Mouse (Mus musculus): ENCODE data around the gene Id2. TPM values are rescaled to one million over a fixed set of nuclear protein-coding genes. Genes with fewer than 3 reads are reported as not detected.

The Id2 gene
- polyA plus RNA-seq, 1 experiment from 2014 or later, result 458 TPM

DNA sequence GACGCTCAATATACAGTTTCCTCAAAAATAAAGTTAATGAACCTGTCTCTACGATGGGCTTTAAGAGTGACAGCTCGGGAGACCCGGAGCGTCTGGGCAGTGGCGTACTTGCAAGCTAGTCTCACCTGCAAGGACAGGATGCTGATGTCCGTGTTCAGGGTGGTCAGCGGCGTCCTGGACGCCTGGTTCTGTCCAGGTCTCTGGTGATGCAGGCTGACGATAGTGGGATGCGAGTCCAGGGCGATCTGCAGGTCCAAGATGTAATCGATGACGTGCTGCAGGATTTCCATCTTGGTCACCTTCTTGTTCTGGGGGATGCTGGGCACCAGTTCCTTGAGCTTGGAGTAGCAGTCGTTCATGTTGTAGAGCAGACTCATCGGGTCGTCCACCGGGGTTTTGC, 1.4 kb downstream of the Id2 start:
- H3K9me3 ChIP-seq, result no peaks in the 10 kb centered on the region
- peak overlapping the region; percentile 59 for H3K9ac ChIP-seq
- no peaks in the 10 kb centered on the region for H3K27me3 ChIP-seq
- no peaks in the 10 kb centered on the region for H3K36me3 ChIP-seq
- peak overlapping the region; percentile 88 for H3K4me3 ChIP-seq
- H3K4me2 ChIP-seq (replicated peaks), result peak overlapping the region; percentile 87
- under 1% methylated on average over 19 of the region's 19 CpGs for WGBS
- H3K4me1 ChIP-seq, result peaks cover 30% of the 10 kb centered on the region
- H3K27ac ChIP-seq, result peak overlapping the region; percentile 80
- ATAC-seq (ENCODE audit: insufficient number of reproducible peaks, insufficient read depth, low FRiP score, low TSS enrichment), result no peak

DNA sequence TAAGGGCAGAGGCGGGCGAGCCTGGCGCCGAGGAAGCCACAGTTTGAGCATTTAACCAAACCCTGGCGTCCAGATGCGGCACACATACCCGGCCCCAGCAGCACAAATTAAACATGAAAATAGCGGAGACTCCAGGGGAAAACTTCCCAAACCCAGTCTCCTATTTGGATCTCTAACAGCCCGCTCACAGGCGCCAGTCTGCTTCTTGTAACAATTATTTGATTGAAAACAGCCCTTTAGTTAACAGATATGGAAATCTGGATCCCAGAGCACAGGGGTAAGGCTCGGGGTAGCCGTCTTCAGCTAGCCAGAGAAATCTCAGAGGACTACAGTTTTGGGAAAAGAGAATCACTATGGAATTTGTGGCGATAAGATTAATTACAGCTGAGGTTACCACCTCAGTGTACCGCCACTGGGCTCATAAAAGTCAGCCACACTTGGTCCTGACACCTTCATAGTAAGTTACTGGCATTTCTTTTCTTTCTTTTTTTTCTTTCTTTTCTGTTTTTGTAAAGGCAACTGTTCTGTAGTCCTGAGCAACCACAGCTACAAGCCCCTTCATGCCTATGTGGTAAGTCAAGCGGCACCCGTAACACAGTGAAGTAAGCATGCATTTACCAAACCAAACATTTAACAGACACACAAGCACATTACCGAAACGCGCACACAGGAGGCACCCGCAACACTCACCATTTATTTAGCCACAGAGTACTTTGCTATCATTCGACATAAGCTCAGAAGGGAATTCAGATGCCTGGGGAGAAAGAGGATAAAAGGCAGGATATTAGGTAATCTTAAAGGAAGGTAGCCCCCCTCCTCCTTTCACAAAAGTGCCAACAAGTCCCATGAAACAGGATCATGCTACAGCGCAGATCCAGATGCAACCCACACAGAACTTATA, 2.1 kb downstream of the Id2 start:
- Histone ChIP-seq H3K9me3 (no peaks in the 10 kb centered on the region), H3K4me1 (peaks cover 30% of the 10 kb centered on the region), H3K27me3 (no peaks in the 10 kb centered on the region), H3K36me3 (no peaks in the 10 kb centered on the region), H3K4me3 (peak overlapping the region; percentile 88), H3K27ac (peak overlapping the region; percentile 80), H3K9ac (peak overlapping the region; percentile 59), H3K4me2 (replicated peaks) (peak overlapping the region; percentile 87)
- ATAC-seq (ENCODE audit: insufficient number of reproducible peaks, insufficient read depth, low FRiP score, low TSS enrichment), result no peak
- WGBS, result under 1% methylated on average over 22 of the region's 22 CpGs

DNA sequence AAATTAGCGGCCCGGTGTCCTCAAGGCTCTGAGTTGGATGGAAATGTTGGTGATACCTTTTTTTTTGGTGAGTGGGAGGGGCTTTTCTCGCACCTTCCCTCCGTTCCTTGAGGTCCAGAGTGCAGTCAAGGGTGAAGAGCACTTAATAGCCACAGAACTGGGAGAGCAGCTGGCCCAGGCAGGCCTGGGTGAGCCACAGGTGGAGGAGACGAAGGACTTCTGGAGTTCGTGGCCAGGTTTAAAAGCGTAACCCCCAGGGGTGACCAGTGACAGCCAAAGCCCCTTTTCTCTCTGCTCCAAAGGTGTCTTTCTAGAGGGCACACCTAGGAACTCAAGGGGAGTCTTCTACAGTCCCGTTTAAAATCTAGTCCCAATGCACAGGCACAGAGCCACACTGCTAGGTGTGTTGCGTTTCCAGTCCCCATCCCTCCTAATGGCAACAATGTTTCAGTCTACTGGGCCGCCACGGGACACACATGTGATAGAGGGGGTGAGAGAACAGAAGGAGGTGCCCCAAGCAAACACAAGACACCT, 3.6 kb downstream of the Id2 start:
- no peaks in the 10 kb centered on the region for H3K9me3 ChIP-seq
- H3K4me1 ChIP-seq, result peaks cover 29% of the 10 kb centered on the region
- peak overlapping the region; percentile 65 for H3K9ac ChIP-seq
- no peak for ATAC-seq (ENCODE audit: insufficient number of reproducible peaks, insufficient read depth, low FRiP score, low TSS enrichment)
- peak overlapping the region; percentile 47 for H3K4me3 ChIP-seq
- no peaks in the 10 kb centered on the region for H3K27me3 ChIP-seq
- 10% methylated on average over 11 of the region's 11 CpGs for WGBS
- no peaks in the 10 kb centered on the region for H3K36me3 ChIP-seq
- peak overlapping the region; percentile 62 for H3K27ac ChIP-seq
- peak overlapping the region; percentile 68 for H3K4me2 ChIP-seq (replicated peaks)

DNA sequence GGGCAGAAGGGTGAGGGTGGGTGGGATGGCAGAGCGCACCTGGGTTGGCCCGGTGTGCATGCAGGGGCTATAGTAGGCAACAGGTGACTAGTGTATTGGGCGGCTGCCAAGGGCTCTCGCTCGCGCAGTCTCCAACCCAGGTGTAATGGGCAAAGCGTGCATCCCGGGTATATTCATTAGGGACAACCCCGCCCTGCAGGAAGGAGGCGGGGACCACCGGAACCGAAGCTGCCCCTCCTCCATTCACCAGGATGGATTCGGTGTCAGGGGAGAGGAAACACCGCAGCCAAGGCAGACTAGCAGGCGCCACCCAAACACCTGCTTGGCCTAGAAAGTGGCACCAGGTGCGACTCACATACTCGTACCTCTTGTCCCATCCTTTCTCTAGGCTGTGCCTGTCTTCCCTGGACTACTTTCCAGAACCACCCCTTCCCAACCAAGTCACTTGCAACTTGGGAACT, 4.2 kb downstream of the Id2 start:
- H3K4me3 ChIP-seq, result peak overlapping the region; percentile 47
- peak overlapping the region; percentile 68 for H3K4me2 ChIP-seq (replicated peaks)
- H3K27ac ChIP-seq, result peak overlapping the region; percentile 62
- peak; percentile 29 for ATAC-seq (ENCODE audit: insufficient number of reproducible peaks, insufficient read depth, low FRiP score, low TSS enrichment)
- H3K36me3 ChIP-seq, result no peaks in the 10 kb centered on the region
- H3K27me3 ChIP-seq, result no peaks in the 10 kb centered on the region
- H3K9ac ChIP-seq, result peak overlapping the region; percentile 65; the same call in 1 of the 2 replicates
- no peaks in the 10 kb centered on the region for H3K9me3 ChIP-seq
- under 1% methylated on average over 17 of the region's 17 CpGs for WGBS
- H3K4me1 ChIP-seq, result peaks cover 24% of the 10 kb centered on the region

DNA sequence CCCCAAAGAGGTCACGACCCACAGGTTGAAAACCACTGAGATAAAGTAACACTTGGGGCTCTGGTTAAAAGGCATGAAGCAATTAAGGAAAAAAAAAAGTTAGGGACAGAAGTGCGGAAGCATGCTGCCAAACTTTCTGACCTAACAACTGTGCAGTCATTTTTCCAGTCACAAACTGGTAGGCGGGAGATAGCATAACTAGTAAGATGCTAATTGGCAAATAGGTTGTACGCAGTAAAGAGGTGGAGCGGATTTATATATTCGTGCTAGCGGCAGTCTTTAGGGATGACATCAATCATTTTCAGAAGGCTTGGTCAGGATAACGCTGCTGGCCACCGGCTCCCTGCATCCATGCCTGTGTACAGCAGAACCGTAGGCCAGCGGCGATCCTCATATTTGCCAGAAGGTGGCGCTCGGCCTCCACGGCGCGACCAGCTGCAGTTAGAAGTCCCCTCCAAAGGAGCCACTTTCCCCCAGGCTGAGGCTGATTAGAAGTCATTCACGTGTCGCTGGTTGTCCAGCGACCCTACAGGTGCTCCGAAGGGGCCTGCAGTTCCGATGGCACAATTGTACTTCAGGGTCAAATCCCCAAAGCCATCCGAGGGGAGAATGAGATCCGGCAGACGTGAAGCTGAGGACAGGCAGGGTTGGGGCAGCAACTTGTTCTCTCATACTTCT, 4.8 kb downstream of the Id2 start:
- no peaks in the 10 kb centered on the region for H3K9me3 ChIP-seq
- peak overlapping the region; percentile 8; the same call in 1 of the 2 replicates for H3K9ac ChIP-seq
- no peaks in the 10 kb centered on the region for H3K36me3 ChIP-seq
- H3K4me1 ChIP-seq, result peaks cover 18% of the 10 kb centered on the region
- H3K27ac ChIP-seq, result peak overlapping the region; percentile 62
- peak overlapping the region; percentile 68 for H3K4me2 ChIP-seq (replicated peaks)
- H3K27me3 ChIP-seq, result no peaks in the 10 kb centered on the region
- peak; percentile 48; the same call in 1 of the 2 replicates for ATAC-seq (ENCODE audit: insufficient number of reproducible peaks, insufficient read depth, low FRiP score, low TSS enrichment)
- WGBS, result 6% methylated on average over 25 of the region's 25 CpGs
- H3K4me3 ChIP-seq, result peak overlapping the region; percentile 47

DNA sequence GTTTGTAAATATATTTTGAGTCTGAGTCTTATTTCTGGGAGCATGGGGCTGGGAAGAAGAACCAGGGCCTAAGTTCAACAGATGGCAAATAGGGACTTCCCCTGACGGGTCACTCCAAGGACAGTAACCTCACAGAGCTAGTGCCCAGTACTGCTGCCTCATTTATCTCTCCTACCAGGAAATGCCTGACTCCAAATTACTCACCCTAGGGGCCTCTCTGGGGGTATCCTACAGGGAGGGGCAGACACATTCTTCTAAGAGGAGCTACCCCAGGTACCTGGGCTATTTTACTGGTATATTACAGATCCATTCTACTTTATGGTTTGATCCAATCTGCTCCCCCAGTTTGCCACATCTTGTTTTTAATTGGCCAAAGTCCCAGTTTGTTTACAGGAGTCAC, 7.5 kb downstream of the Id2 start:
- no peaks in the 10 kb centered on the region for H3K27me3 ChIP-seq
- no peak overlapping the region for H3K27ac ChIP-seq
- H3K4me2 ChIP-seq (replicated peaks), result no peak overlapping the region
- H3K9ac ChIP-seq, result no peak overlapping the region
- 52% methylated on average over 1 of the region's 1 CpGs for WGBS
- no peak for ATAC-seq (ENCODE audit: insufficient number of reproducible peaks, insufficient read depth, low FRiP score, low TSS enrichment)
- H3K36me3 ChIP-seq, result no peaks in the 10 kb centered on the region
- peaks cover 13% of the 10 kb centered on the region for H3K4me1 ChIP-seq
- H3K4me3 ChIP-seq, result no peak overlapping the region
- H3K9me3 ChIP-seq, result no peaks in the 10 kb centered on the region

DNA sequence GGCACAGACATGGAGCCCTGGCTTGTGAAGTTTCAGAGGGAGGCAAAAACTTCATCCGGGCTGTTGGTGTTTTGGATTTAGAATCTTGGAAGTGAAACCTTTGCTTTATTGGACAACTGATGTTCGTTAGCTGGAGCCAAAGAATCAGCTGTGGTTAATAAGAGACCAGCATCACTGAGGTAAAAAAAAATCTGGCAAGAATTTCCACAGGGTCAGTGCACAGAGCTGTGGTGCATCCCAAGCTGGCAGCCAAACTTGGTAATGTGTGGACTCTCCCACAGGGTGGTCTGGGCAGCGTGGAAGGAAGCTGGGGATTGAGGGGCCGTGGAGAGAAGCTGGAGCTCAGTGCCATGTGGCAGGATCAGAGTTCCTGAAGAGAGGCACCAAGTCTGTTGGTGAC, 10.0 kb downstream of the Id2 start:
- no peaks in the 10 kb centered on the region for H3K9me3 ChIP-seq
- H3K9ac ChIP-seq, result no peak overlapping the region
- H3K4me3 ChIP-seq, result no peak overlapping the region
- no peaks in the 10 kb centered on the region for H3K27me3 ChIP-seq
- no peak for ATAC-seq (ENCODE audit: insufficient number of reproducible peaks, insufficient read depth, low FRiP score, low TSS enrichment)
- H3K4me1 ChIP-seq, result no peaks in the 10 kb centered on the region
- no peak overlapping the region for H3K4me2 ChIP-seq (replicated peaks)
- 65% methylated on average over 4 of the region's 4 CpGs for WGBS
- H3K36me3 ChIP-seq, result no peaks in the 10 kb centered on the region
- H3K27ac ChIP-seq, result no peak overlapping the region

DNA sequence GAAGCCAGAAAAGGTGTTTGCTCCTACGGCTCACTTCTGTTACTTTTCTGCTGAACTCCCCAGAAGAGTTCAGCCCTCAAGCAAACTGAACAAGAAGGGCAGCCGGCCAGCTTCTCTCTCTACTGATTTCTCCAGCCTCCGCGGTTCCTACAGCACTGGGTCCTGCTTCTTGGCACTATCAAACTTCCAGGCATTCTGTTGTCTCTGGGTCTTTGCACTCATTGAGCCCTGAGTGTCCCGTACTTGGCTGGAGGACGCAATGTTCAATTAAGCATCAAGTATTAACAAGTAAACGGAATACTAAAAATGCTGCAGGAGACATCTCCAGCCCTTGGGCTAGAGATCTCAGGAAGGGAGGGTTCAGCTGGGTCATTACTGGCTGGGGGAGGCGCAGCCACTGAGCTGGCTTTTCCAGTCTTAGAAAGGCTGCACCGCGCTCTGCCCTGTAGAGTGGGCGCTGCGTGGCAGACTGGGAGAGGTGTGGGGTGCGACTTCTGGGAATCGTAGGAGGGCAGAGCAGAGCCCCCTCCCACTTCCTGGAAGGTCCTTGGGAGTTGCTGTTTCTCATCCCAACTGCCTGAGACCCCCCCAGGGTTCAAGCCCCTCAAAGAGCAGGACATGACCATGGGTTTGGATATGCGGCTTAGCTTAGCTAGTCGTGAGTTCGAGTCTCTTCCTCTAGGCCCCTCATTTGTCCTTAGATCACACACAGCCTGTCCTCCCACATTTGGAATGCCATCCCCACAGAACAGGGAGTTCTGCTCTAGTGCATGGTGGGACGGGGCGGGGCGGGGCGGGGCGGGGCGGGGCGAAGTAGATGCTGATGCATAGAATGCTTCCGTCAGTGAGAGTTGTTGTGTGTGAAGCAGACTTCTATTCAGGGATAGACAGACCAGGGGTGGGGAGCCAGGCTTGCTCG, 13.4 kb downstream of the Id2 start:
- 39% methylated on average over 26 of the region's 26 CpGs for WGBS

DNA sequence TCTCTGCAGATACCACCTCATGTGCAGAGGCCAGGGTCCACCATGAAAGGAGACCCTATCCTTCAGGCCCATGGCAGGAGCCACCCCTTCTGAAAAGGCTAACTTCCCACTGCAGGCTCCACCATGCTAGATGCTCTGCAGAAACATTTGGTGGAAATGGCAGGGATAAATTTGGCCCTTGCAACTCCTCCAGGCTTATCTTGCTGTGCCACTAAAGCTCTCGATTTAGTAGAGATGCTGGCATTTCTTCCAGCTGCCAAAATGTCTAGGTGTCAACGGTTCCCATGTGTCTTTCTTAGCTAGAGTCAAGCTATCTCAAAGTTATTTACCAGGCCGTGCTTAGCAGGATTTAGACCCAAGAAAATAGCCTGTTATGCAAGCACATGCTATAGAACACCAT, 22.6 kb downstream of the Id2 start:
- ATAC-seq (ENCODE audit: insufficient number of reproducible peaks, insufficient read depth, low FRiP score, low TSS enrichment), result no peak
- Histone ChIP-seq H3K4me3 (no peak overlapping the region), H3K9me3 (no peaks in the 10 kb centered on the region), H3K9ac (no peak overlapping the region), H3K4me2 (replicated peaks) (no peak overlapping the region), H3K27ac (no peak overlapping the region), H3K36me3 (no peaks in the 10 kb centered on the region), H3K27me3 (no peaks in the 10 kb centered on the region), H3K4me1 (no peaks in the 10 kb centered on the region)
- 88% methylated on average over 3 of the region's 3 CpGs for WGBS

More for the DNA sequence above, 13.4 kb downstream of the Id2 start:
- Histone ChIP-seq H3K27ac (no peak overlapping the region), H3K36me3 (no peaks in the 10 kb centered on the region), H3K27me3 (no peaks in the 10 kb centered on the region), H3K4me1 (no peaks in the 10 kb centered on the region), H3K9ac (no peak overlapping the region), H3K9me3 (no peaks in the 10 kb centered on the region), H3K4me3 (no peak overlapping the region), H3K4me2 (replicated peaks) (peak overlapping the region; percentile 31)
- ATAC-seq (ENCODE audit: insufficient number of reproducible peaks, insufficient read depth, low FRiP score, low TSS enrichment), result no peak

DNA sequence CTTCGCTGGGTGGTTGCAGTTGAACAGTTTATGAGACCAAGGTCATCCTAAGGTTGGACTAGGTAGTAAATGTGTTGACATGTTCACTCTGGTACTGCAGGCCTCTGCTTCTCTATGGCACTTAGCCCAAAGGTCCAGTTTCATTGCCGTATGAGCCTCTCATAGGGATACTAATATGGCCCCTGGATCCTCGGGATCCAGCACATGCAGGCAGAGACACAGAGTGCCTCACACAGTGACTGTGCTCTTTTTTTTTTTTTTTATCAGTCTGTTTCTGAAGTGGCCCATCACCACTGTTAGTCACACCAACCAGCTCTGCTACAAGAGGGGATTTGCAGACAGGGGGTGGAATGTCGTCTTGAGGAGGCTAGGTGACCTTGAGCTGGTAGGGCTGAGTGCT, 23.6 kb downstream of the Id2 start:
- ATAC-seq (ENCODE audit: insufficient number of reproducible peaks, insufficient read depth, low FRiP score, low TSS enrichment), result no peak
- Histone ChIP-seq H3K27ac (no peak overlapping the region), H3K27me3 (no peaks in the 10 kb centered on the region), H3K9me3 (no peaks in the 10 kb centered on the region), H3K4me3 (no peak overlapping the region), H3K36me3 (no peaks in the 10 kb centered on the region), H3K4me2 (replicated peaks) (no peak overlapping the region), H3K4me1 (no peaks in the 10 kb centered on the region), H3K9ac (no peak overlapping the region)
- 77% methylated on average over 4 of the region's 4 CpGs for WGBS

DNA sequence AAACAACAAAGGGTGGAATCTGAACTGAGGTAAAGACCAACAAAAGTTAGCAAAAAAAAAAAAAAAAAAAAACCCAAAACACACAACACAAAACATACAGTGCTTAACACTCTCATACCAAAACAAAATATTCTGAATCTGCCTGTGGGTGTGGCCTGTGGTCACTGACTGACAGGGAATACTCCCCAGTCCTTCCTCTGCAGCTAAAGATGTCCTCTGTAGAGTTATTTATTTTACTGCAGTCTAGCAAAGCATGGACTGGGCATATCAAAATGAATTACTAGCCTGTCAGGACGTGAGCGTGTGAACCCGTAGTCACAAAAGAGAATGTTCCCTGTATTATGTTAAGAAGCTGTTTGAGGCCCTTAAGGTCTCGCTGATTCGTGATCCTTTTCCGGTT, 34.7 kb downstream of the Id2 start:
- 83% methylated on average over 6 of the region's 6 CpGs for WGBS
- no peak overlapping the region for H3K9ac ChIP-seq

More for the DNA sequence above, 34.7 kb downstream of the Id2 start:
- no peaks in the 10 kb centered on the region for H3K27me3 ChIP-seq
- peaks cover 12% of the 10 kb centered on the region for H3K36me3 ChIP-seq
- no peaks in the 10 kb centered on the region for H3K4me1 ChIP-seq
- no peaks in the 10 kb centered on the region for H3K9me3 ChIP-seq
- ATAC-seq (ENCODE audit: insufficient number of reproducible peaks, insufficient read depth, low FRiP score, low TSS enrichment), result no peak
- H3K27ac ChIP-seq, result no peak overlapping the region
- no peak overlapping the region for H3K4me2 ChIP-seq (replicated peaks)
- H3K4me3 ChIP-seq, result no peak overlapping the region
